Mouse (Mus musculus): ENCODE results near the gene Myh2.

Myh2 gene

DNA sequence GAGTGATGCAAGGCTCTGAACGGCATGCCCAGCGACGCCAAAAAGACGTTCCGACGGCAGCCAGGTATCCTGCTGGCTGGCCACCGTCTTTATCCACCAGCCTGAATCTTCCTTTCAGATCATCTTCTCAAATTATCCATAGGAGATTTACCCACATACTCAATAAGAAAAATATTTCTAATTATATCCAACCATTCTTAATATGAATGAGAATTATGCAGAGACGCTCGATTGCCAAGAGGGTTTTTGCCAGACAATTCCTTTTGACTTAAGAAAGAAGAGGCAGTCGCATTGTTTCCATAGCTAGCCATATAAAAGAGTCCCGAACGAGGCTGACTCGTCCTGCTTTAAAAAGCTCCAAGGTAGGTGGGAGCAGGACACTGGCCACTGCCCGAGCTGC is at the start of gene Myh2:
Myh2 (plus strand) TSS at position 301 of the 400 bp plus-strand sequence.
- no peak for DNase-seq (ENCODE audit: low spot score in 2 of 2)

DNA sequence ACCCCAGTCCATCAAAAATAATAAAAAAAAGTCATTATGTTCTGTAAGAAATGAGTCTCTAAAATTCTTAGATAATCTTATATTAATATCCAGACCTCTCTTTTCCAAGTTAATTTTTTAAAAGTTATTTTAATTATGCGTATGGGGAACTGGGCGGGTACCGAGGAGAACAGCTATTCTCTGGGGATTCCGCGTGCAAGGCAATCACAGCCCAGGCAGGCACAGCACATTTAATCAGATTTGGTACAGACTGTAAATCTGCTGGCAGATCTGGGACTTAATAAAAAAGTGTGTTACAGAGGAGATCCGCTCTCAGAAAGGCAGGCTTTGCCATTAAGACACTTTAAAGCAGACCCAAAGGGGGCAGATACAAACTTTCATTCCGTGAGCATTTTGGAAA is 45.9 kb upstream of the Myh2 start:
- no peak for DNase-seq (ENCODE audit: low spot score in 2 of 2)

DNA sequence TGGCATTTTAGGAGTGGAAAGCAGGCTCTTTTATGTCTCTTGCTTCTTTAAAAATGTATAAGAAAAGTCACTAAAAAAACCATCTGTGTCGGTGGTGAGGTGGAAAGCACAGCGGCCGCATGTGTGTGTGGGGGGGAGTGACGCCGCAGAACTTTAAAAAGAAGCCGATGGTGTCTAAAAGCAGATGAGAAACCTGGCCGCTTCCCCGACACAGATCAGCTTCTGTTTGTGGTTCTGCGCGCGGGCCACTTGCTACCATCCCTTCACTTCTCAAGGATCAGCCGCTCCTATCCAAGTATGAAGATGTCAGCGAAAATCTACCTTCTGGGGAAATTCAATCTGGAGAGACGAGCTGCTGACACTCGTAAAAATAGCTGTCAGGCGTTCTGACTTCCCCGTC is 45.5 kb upstream of the Myh2 start:
- DNase-seq (ENCODE audit: low spot score in 2 of 2): no peak

DNA sequence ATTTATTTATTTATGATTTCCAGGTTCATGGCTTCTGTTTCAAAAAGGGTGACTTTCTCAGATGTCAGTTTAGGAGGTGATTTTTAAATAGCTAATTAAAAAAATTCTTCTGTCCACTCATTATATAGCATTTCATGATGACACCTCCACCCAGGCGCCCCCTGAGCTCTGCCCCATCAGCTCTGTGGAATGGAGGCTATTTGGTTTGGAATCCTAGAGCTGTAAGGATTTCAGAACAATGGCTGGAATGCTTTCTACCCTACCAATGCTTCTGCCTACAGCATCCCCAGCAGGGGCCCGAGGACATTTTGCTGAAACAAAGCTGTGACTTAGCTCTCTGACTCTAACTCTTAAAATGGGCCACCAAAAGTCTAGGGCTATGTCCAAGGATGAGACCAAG is 37.3 kb upstream of the Myh2 start:
- DNase-seq (ENCODE audit: low spot score in 2 of 2): no peak

DNA sequence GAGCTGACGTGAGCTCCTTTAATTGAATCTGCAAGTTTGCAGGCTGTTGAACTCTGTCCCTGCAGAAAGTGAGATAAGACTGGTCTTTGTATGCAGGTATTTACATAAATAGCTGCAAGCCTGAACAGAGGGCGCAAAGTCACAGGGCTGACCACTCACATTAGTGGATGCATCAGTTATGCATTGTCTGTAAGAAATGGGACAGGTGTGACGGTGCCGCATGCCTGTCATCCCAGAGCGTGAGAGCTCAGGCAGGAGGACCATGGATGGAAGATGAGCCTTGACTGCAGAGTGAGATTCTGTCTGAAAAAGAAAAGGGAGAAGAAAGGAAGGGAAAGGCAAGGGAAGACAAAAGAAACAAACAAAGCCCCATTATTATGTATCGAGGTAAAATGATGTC is 36.2 kb upstream of the Myh2 start:
- no peak for DNase-seq (ENCODE audit: low spot score in 2 of 2)

DNA sequence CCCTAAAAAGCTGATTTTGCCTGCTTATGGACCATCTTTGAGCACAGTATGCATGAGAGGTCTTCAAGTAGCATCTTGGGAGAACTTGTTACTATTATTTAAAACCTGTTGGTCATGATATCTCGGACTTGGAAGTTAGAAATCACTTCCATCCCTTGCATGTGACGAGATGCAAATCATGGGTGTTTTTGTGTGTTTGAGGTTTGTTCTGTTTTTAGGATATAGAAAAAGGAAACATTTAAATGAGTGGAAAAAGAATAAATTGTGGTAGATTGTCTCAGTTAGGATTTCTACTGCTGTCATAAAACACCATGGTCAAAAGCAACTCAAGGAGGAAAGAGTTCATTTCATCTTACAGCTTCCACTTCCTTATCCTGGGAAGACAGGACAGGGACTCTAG is 35.3 kb upstream of the Myh2 start:
- no peak for DNase-seq (ENCODE audit: low spot score in 2 of 2)

DNA sequence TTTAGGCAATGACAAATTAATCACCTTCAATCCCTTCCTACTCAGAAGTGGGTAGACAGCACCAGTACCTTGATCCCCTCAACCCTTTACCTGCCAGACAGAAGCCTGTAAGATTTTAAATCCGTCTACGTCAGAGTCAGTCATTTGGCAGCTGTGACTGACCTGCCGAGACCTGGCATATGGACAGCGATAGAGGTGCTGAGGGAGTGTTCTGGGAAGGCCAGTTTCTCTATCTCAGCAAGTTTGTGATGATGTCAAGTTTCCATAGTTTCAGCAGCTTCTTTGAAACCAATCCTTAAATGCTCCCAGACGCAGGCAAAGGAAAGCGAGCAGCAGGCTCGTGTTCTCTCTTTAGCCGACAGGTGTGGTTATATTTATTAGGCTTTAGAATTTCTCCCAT is 31.3 kb upstream of the Myh2 start:
- no peak for DNase-seq (ENCODE audit: low spot score in 2 of 2)

DNA sequence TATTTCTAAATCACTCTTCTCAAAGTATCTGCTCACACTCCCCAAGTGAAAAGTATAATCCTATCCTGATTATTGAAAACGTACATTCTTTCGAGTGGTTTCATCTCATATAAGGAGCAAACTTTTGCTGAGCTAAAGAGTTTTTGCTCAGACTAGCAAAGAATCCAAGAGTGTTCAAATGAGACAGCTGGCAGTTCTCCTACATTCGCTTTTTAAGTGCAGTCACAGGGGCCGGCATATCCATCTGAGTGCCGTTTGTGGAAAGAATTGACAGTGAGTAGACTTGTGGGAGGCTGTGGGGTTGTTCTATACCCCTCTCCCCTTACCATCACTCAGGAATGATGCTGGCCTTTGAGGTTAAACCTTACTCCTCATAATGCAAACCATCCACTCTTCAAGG is 30.7 kb upstream of the Myh2 start:
- DNase-seq (ENCODE audit: low spot score in 2 of 2): no peak

DNA sequence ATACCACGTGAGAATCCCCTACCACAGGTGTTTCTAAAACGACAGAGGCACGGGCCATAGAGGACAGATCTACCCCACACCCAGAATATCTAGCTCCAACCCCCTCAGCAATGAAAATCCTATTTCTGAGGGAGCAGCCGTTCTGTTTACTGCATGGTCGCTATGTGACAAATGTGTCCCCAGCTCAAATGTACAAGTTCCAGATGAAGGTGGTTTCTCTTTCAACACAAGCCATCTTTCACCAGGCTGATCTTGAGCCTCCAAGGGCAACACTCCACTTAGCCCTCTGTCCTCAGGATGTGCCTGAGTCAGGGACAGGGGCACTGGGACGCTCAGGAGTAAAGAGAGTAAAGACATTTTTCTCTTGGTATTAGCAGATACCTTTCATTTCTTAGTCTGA is 29.8 kb upstream of the Myh2 start:
- no peak for DNase-seq (ENCODE audit: low spot score in 2 of 2)

DNA sequence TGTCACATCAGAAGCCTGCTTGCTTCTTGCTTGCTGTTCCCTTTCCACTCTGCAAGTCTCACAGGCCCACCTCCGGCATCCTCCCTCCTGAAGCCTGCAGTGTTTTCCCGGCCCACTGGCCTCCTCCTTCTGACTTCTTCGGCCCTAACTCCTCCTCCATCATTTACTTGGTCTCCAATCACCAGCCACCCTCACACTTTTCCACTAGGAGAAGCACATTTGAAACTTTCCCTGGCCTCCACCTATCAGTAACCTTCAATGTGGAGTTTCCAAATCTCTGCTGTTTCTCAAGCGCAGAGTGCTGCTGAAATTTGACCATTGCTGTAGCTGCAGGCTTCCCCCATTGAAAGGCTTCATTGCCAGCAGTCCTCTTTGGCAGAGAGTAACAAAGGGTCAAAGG is 28.8 kb upstream of the Myh2 start:
- no peak for DNase-seq (ENCODE audit: low spot score in 2 of 2)

DNA sequence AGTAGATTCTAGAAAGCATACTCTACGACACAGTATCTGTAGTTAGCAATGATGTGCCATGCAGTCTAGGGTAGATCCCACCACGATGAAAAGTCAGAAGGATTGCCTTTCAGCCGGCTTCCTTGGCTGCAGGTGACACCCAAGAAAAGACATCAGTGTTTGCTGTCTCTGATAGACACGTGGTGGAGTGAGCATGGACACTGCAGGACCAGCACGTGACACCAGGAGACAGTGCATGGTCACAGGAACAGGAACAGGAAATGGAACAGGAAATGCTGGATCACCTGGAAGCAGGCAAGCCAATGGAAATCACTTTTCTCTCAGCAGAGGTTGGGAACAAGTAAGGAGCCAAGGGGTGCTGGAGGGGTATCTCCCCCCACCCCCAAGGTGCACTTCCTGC is 27.8 kb upstream of the Myh2 start:
- no peak for DNase-seq (ENCODE audit: low spot score in 2 of 2)

DNA sequence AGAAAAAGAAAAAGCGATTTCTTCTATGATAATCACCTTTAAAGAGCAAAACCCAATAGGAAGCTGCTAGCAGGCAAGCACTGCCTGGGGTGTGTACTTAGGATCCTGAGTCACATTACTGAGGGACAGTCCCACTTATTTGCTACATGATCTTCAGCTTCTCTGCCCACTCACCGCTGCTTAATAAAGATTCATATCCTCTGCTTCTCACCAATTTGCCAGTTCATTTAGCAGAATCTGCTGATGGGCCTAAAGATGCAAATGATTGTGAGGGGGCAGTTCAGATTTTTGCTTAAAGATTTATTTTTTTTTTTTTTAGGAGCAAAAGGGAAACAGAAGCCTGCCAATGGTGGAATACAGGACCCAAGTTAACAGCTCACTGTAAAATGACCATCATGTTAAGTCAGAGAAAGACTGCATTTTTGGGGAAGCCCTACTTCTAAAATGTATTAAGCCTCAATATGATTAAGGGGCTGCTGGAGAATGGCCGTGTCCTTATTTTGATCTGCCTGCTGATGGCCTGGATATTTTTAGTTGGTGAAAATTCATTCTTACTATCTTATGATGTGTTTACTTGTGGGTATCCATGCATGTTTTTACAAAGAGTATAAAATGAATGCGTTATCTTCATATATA is 26.8 kb upstream of the Myh2 start:
- DNase-seq (ENCODE audit: low spot score in 2 of 2): no peak

DNA sequence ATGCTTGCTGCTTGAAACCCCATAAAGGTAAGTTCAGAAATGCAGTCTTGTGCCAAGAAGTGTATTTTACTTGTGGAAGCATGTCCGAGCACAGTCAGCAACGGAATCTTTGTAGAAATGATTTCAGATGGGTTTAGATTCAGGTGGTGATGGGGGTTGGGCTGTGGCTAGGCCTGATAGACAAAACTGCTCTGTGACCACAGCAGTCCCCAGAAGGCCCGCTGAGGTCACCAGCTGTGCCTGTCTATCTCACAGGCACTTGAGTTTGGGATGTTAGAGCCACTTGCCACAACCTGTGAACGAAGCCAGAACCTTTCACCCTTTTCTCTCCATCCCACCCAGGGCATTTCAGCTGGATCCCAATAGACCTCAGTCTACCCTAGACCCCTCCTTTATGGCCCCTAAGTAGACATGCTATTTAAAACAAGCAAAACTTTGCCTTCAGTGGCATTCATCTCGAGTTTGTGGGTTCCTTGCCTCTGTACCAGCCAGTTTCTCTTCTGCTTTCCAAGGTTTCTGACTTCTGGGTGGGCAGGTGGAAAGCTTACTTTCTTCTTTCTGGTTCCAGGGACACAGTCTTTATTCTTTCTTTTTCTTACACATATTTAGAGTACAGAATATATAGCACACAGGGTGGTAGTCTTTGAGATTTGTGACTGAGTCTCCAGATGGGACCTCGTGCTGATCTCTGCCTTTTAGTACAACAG is 26.1 kb upstream of the Myh2 start:
- DNase-seq (ENCODE audit: low spot score in 2 of 2): no peak

DNA sequence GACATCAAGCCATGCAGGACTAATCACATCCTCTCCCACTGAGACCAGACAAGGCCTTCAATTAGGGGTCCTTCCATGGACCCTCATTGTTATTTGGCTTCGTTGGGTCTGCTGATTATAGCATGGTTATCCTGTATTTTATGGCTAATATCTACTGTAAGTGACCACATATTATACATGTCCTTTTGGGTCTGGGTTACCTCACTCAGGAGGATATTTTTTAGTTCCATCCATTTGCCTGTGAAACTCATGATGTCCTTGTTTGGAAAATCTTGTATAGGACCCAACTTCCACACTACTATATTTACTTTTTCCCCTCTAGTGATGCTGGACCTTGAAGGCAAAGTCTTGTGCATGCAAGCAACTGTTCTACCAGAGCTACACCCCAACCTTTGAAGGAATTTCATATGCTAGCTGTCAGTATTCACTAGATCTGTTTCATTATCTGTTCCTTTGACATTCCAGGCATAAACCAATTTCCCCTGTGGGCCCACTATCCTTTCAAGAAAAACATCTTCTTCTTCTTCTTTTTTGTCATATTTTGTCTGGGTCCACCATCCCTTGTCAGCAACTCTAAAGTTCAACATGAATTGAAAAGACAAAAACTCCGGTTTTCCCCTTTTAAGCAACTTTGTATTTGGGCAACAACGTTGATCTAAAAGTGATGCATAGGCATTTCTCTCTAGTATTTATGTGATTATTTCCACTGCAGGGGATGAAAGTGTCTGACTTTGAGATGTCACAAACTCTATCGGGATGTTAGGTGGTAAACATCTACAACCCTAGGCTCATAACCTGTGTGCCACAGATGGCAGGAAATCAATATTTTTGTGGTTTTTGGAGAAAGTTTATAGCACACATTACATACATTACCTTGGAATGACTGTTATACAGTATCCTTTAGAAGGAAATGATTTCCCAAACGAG is 25.1 kb upstream of the Myh2 start:
- no peak for DNase-seq (ENCODE audit: low spot score in 2 of 2)

DNA sequence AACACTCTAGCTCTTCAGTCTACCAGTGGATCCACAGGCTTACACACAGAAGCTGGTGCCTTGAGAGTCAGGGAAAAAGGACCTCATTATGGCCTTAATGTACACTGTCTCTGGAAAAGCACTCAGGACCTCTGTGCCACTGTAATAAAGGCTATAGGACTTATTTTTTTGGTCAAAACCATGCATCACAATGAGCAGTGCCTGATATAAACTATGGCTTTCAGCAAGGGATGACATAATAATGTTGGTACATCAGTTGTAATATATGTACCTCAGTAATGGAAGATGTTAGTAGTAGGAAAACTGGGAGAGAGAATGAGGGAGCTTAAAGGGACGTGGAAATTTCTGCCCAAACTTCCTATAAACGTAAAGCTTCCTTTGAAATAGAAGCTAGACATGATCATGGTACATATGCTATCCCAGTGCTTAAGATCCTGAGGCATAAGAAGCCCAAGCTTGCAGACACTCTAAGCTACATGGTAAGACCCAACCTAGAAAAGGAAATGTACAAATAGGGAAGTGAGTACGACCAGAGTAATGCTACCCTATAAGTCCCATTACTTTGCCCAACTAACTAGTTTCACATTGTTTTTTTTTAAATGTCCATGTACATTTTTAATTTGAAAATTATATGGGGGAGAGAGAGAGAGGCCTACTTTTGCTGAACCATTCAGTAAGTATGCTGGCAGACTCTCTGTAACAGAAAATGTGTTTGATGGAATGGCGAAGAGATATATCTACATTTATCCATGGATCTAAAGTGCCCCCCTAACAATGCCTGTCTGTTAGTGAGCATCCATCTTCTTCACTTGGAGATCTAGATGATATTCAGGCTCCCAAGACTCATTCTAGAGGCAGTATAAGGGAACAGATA is 24.2 kb upstream of the Myh2 start:
- no peak for DNase-seq (ENCODE audit: low spot score in 2 of 2)

DNA sequence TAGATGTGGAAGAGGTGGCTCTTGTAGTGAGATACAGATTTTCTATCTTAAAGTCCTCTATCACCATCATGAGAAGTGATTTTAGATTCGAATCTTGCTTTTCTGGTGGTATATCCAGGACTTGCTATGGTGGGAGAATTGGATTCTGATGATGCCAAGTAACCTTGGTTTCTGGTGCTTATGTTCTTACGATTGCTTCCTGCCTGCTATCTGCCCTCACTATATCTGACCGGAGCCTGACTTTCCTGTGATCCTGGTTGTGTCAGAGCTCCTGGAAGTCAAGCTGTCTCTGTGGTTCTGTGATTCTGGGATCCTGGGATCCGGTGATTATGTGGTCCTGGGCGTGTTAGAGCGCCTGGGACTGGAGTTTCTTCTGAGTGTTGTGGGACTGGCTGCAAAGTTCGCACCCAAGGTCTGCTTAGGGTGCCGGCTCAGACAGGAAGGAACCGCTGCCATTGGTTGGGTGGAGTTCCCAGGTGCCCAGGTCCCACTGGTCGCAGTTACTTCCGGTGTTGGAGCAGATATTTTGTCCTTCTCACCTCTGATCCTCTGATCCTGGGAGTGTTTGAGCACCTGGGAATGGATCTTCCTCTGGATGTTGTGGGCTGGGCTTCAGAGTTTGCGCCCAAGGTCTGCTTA is 23.4 kb upstream of the Myh2 start:
- DNase-seq (ENCODE audit: low spot score in 2 of 2): no peak

DNA sequence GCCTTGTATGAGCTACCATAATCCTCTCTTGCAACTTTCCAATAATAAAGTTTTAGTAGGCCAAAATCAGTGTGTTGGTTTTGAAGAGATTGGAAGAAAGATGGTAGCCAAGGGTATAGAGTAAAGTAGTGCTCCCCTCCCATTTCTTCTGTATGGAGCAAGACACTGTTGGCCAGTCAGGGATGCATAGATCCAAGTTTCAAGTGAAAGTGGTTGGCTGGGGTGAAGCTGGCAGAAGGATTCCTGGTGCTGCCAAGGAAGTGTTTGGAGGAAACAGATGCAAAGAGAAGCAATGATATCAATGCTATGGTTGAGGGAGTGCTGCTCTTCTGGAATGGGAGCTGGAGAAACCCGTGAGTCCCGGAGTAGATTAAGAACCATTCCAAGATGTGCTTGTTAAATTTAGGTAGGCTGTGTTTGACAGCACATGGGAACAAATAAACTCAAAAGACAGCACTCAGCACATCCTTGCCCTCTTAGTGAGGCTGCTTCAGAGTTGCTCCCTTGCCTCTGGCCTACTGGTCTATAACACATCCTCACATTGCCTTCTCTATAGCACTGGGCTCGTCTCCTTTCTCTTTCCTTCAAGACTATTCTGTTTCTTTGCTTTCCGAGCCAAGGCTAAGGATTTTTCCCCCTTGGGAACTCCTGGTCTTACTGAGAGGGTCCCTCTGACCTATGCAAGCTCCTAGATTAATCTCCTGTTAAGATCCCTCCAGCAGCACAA is 22.4 kb upstream of the Myh2 start:
- no peak for DNase-seq (ENCODE audit: low spot score in 2 of 2)

DNA sequence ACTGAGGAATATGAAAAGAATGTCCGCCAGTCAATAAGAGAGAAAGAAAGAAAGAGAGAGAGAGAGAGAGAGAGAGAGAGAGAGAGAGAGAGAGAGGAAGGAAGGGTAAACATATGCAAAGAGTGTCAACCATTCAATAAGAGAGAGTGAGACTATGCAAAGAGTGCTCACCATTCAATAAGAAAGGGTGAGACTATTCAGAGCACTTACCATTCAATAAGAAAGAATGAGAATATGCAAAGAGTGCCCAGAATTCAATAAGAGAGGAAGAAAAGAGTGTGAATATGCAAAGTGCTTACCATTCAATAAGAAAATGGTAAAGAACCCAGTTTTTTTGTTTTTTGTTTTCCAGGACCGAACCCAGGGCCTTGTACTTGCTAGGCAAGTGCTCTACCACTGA is 20.6 kb upstream of the Myh2 start:
- no peak for DNase-seq (ENCODE audit: low spot score in 2 of 2)

DNA sequence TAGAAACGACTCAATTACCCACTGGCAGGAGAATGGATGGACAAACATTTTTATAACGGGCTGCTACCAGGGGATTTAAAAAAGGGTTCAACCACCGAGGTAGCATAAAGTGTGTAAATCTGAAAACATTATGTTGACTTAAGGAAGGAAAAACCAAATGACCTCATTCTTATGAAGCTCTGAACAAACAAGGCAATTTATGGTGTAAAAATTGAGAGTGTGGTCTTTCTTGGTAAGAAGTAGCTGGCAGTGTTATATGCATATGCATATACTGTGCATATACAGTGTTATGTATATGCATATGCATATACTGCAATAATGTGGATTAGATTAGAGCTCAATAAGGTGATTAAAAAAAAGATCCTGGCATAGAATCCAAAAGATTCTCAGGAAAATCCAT is 19.7 kb upstream of the Myh2 start:
- DNase-seq (ENCODE audit: low spot score in 2 of 2): no peak

Data from cerebellum, postnatal 4 days (tissue).